Mouse (Mus musculus): Measurements from ENCODE around the gene Ankrd65. TPM values are rescaled to one million over a fixed set of nuclear protein-coding genes. Genes with fewer than 3 reads are reported as not detected.
A peak's percentile ranks its signal among the peaks of the same experiment; 100 is the strongest.

Ankrd65 gene
- total and polyA plus RNA-seq, 3 experiments: not detected

DNA sequence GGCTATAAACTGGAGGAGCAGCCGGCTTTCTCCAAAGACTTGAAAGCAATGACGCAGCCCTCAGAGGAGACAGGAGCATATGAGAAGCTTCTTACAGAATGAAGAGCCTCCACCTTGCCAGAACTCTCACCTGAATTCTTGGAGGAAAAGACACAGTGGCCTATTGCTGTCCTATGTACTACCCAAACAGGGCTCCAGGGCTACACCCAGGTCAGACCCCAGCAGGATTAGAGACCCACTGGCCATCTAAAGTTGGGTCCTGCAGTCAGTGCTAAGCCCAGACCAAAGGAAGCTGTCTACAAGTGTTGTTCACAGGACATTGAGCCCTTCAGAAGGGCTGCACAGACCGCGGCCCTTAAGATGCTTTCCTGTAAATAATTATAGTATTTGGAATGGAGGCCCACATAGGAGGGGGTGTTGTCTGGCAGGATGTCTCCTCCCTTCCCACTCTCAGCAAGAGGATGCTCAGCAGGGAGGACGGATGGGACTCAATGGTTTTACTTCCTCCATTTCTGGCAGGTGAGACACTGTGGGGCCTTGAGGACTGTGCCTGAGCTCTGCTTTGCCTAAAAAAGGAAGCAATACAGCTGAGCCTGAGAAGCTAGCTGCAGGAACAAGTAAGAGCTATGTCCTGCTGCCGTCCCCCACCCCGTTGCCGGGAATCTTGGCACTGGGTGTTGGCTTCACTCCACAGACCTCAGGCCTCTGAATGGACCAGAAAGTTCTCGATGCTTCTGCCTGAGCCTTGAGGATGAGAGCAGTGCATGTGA is 15.1 kb upstream of the Ankrd65 start:
- in situ Hi-C loops (cut with MboI; ENCODE audit: low pct_ligation_motif_present, low pct_unique_long_range_greater_than_20kb, low sequenced_read_pairs): no loop called here
- Histone ChIP-seq H3K27ac (ENCODE audit: insufficient read depth, low read depth) (no peak overlapping the region), H3K27me3 (replicated peaks) (peaks cover 52% of the 10 kb centered on the region)

DNA sequence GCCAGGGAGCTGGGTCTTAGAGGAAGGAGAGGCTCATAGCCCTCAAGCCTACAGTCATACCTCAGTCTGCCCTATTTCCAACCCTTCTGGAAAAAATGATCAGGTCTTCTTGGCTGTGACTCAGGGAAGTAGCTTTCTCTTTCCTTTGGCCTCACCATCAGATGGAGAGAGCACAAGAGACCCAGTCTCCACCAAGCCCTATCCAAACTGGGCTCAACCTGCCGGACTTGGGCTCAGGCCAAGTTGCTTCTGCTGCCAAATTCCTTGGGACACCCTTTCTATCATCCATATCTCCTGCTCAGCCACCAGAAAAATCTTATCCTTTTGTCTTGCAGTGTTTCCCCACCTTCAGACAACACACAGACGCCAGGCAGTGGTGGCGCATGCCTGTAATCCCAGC is 14.4 kb upstream of the Ankrd65 start:
- H3K27ac ChIP-seq (ENCODE audit: insufficient read depth, low read depth): no peak overlapping the region
- DNase-seq (ENCODE audit: extremely low read depth): no peak
- TF ChIP-seq CHD2 (IDR thresholded peaks at IDR 0.05; ENCODE audit: low read length) (no peak), MAZ (IDR thresholded peaks at IDR 0.05; ENCODE audit: low read depth, low read length) (no peak), POLR2A (IDR thresholded peaks at IDR 0.05; ENCODE audit: low read depth, low read length) (no peak), NELFE (IDR thresholded peaks at IDR 0.05; ENCODE audit: low read depth, low read length) (no peak), NRF1 (IDR thresholded peaks at IDR 0.05; ENCODE audit: low read depth, low read length) (no peak), IRF4 (IDR thresholded peaks at IDR 0.05; ENCODE audit: low read depth, low read length) (no peak), ZMIZ1 (IDR thresholded peaks at IDR 0.05; ENCODE audit: low read depth, low read length) (no peak), MXI1 (IDR thresholded peaks at IDR 0.05; ENCODE audit: low read depth, low read length) (no peak), E2F4 (IDR thresholded peaks at IDR 0.05; ENCODE audit: insufficient replicate concordance, low read depth, low read length) (no peak), EP300 (IDR thresholded peaks at IDR 0.05; ENCODE audit: low read length) (no peak), MYC (IDR thresholded peaks at IDR 0.05; ENCODE audit: low read depth, low read length) (no peak), ZC3H11A (IDR thresholded peaks at IDR 0.05; ENCODE audit: low read depth, low read length) (no peak), ETS1 (conservative IDR thresholded peaks at IDR 0.05; ENCODE audit: low read depth, low read length) (no peak), KAT2A (IDR thresholded peaks at IDR 0.05; ENCODE audit: insufficient replicate concordance, low read length) (no peak), USF1 (IDR thresholded peaks at IDR 0.05; ENCODE audit: low read depth, low read length) (no peak)
- H3K27me3 ChIP-seq (replicated peaks): peaks cover 50% of the 10 kb centered on the region
- in situ Hi-C loops (cut with MboI; ENCODE audit: low pct_ligation_motif_present, low pct_unique_long_range_greater_than_20kb, low sequenced_read_pairs) (no loop called here), dilution Hi-C loops (cut with MboI; ENCODE audit: extremely low pct_ligation_motif_present, extremely low pct_unique_long_range_greater_than_20kb, low sequenced_read_pairs) (no loop called here)
- no peaks in the 10 kb centered on the region for H3K9me3 ChIP-seq (replicated peaks; ENCODE audit: low read length)
- no peaks in the 10 kb centered on the region for H3K36me3 ChIP-seq (replicated peaks in 1 of 2; ENCODE audit: control insufficient read depth in 1 of 2, insufficient read depth in 1 of 2, low read length in 1 of 2)
- H3K79me2 ChIP-seq (replicated peaks; ENCODE audit: control insufficient read depth, extremely low read depth, insufficient read depth, poor library complexity, severe bottlenecking): no peaks in the 10 kb centered on the region
- peaks cover 14 to 36% of the 10 kb centered on the region in 2 experiments for H3K4me1 ChIP-seq (ENCODE audit: control insufficient read depth in 1 of 2, insufficient read depth in 2 of 2)
- no peak overlapping the region for H3K4me2 ChIP-seq (ENCODE audit: insufficient read depth, low read depth, poor library complexity, severe bottlenecking)
- H3K9ac ChIP-seq (ENCODE audit: insufficient read depth, low read depth): no peak overlapping the region
- no peak overlapping the region for H3K4me3 ChIP-seq (replicated peaks in 1 of 3; ENCODE audit: low read depth in 2 of 3, low read length in 2 of 3, poor library complexity in 1 of 3)

More for the DNA sequence above, 15.1 kb upstream of the Ankrd65 start:
- peaks cover 17 to 38% of the 10 kb centered on the region in 2 experiments for H3K4me1 ChIP-seq (ENCODE audit: control insufficient read depth in 1 of 2, insufficient read depth in 2 of 2)
- dilution Hi-C loops (cut with MboI; ENCODE audit: extremely low pct_ligation_motif_present, extremely low pct_unique_long_range_greater_than_20kb, low sequenced_read_pairs): no loop called here
- H3K36me3 ChIP-seq (replicated peaks in 1 of 2; ENCODE audit: control insufficient read depth in 1 of 2, insufficient read depth in 1 of 2, low read length in 1 of 2): no peaks in the 10 kb centered on the region
- no peaks in the 10 kb centered on the region for H3K79me2 ChIP-seq (replicated peaks; ENCODE audit: control insufficient read depth, extremely low read depth, insufficient read depth, poor library complexity, severe bottlenecking)
- H3K4me2 ChIP-seq (ENCODE audit: insufficient read depth, low read depth, poor library complexity, severe bottlenecking): peak overlapping the region; percentile 79; the same call in 1 of the 2 replicates
- TF ChIP-seq BHLHE40 (IDR thresholded peaks at IDR 0.05; ENCODE audit: low read depth, low read length): peak; percentile 42
- TF ChIP-seq MAZ (IDR thresholded peaks at IDR 0.05; ENCODE audit: low read depth, low read length): 0 out of 2 replicates have a peak, but pooled peaks have one; percentile 24
- no peak for TF ChIP-seq USF2 (conservative IDR thresholded peaks at IDR 0.05; ENCODE audit: low read depth, low read length)
- peak; percentile 29; the same call in 1 of the 2 replicates for TF ChIP-seq MEF2A (IDR thresholded peaks at IDR 0.05; ENCODE audit: borderline replicate concordance, low read depth, low read length)
- TF ChIP-seq ETS1 (conservative IDR thresholded peaks at IDR 0.05; ENCODE audit: low read depth, low read length): peak; percentile 27; the same call in 1 of the 2 replicates
- TF ChIP-seq CHD1 (IDR thresholded peaks at IDR 0.05; ENCODE audit: low read depth, low read length): no peak
- TF ChIP-seq NRF1 (IDR thresholded peaks at IDR 0.05; ENCODE audit: low read depth, low read length): no peak
- TF ChIP-seq EP300 (IDR thresholded peaks at IDR 0.05; ENCODE audit: low read length): peak; percentile 16; the same call in 1 of the 2 replicates
- TF ChIP-seq ZC3H11A (IDR thresholded peaks at IDR 0.05; ENCODE audit: low read depth, low read length): no peak
- H3K4me3 ChIP-seq (replicated peaks in 1 of 3; ENCODE audit: low read depth in 2 of 3, low read length in 2 of 3, poor library complexity in 1 of 3): no peak overlapping the region
- DNase-seq (ENCODE audit: extremely low read depth): peak; percentile 55
- no peaks in the 10 kb centered on the region for H3K9me3 ChIP-seq (replicated peaks; ENCODE audit: low read length)
- no peak overlapping the region for H3K9ac ChIP-seq (ENCODE audit: insufficient read depth, low read depth)
